Mouse (Mus musculus): ENCODE data around the gene Trub2.
A peak's percentile ranks its signal among the peaks of the same experiment; 100 is the strongest.

Trub2 gene

DNA sequence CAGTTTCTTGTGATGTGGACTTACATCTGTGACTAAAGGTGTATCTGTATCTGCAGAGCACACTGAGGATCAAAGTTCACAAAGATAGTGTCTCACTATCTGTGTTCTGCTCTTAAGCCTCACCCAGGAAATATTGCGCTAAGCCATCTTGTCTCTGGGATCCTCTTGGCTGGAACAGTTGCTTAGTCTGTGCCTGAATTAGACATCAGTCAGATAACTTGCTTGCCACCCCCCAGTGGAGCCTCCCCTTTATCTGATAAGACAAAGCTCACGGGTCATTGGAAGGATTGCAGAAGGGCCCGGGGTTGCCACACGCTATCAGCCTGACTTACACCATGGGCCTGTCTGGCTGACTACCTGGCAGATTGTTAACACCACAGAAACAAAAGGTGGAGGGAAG is 15.0 kb downstream of the Trub2 start:
- DNase-seq (ENCODE audit: low read depth, low spot score) = no peak

- peak; percentile 8 for DNase-seq (ENCODE audit: low read depth, low spot score)
Measured at GRCm38 (mm10) chr2:29771611-29772461, 16.5 kb downstream of the Trub2 start.

DNA sequence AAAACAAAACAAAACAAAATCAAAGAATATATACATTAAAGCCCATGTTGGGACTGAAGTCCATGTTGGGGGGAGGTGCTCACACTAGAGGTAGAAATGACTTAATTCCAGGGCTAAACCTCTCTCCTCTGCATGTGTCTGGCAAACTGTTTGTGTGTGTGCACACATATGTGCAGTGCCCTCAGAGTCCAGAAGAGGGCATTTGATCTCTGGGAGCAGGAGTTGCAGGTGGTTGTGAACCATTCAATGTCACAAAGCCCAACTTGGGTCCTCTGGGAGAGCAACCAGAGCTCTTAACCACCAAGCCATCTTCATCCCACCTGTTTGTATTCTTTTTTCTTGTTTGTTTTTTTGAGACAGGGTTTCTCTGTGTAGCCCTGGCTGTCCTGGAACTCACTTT is 18.1 kb downstream of the Trub2 start:
- no peak for DNase-seq (ENCODE audit: low read depth, low spot score)

- no peak for DNase-seq (ENCODE audit: low read depth, low spot score)
Measured at GRCm38 (mm10) chr2:29768901-29769300, 19.4 kb downstream of the Trub2 start.

- DNase-seq (ENCODE audit: low read depth, low spot score) = no peak
Measured at GRCm38 (mm10) chr2:29767976-29768709, 20.2 kb downstream of the Trub2 start.

- DNase-seq (ENCODE audit: low read depth, low spot score) = peak; percentile 78
Measured at GRCm38 (mm10) chr2:29764831-29765230, 23.5 kb downstream of the Trub2 start.

GRCm38 (mm10) chr2:29755693-29756092 is 32.6 kb downstream of the Trub2 start:
- no peak for DNase-seq (ENCODE audit: low read depth, low spot score)

DNA sequence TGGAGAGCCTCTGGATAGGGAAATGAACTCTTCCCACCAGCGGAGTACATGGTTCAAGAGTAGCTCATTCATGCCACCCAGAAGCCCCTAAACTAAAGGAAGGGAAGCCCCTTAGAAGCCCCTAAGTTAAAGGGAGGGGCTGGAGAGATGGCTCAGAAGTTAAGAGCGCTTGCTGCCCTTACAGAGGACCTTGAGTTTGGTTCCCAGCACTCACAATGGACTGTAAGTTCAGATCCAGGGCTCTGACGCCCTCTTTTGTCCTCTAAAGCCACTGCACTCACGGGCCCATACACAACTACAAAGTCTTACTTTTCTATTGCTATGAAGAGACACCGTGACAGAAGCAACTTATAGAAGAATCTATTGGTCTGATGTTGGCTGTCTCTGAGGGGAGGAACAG is 35.9 kb downstream of the Trub2 start:
- DNase-seq (ENCODE audit: low read depth, low spot score) = no peak

DNA sequence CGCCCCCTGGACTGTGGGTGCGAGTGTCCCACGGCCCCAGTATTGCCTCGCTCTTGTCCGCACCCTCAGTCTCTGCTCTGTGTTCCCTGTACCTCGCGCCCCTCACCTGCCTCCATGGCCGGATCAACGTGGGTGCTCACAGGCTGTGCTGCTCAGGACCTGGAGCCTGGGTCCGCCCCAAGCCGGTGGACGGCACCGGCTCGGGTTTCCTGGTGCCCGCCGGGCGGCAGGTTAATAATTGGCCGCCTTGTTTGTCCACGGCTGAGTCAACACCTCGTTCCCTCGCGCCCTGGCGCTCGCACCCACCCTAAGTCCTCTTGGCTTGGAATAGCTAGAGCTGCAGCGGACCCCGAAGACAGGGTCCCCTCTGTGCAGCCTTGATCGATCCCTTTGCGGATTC is 36.8 kb downstream of the Trub2 start, which contains the start of gene Gm13420:
Gene Gm13420, minus strand, starts transcription at position 189 of the 400 bp plus-strand sequence.
- DNase-seq (ENCODE audit: low read depth, low spot score) = no peak

- DNase-seq (ENCODE audit: low read depth, low spot score) = no peak
Measured at GRCm38 (mm10) chr2:29748499-29748898, 39.8 kb downstream of the Trub2 start.

- DNase-seq (ENCODE audit: low read depth, low spot score) = peak; percentile 40
Measured at GRCm38 (mm10) chr2:29747852-29748251, 40.5 kb downstream of the Trub2 start.

DNA sequence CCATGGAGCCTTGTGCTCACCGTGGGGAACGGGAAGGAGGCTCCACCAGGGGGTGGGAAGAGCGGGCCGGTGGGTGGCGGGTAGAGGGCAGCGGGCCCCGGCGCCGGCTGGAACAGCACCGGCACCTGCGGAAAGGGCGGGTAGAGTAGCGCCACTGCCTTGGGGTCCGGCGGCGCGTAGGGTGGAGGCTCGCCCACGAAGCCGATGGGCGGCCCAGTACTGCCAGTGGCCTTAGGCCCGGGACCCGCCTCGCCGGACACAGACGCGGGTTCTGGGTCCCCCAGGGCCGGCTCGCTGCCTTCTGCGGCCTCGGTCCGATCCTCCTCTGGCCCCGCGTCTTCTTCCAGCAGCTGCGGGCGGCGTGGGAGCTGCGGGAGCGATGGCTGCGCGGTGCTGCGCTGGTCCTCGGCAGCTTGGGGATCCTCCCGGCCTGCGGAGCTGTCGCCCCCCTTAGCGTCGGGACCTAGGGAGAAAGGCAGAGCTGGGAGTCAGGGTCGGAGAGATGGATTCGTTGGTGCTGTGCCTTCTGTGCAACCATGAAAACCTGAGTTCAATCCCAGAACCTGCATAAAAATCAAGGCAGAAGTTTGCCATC is 41.0 kb downstream of the Trub2 start:
- no peak for DNase-seq (ENCODE audit: low read depth, low spot score)

DNA sequence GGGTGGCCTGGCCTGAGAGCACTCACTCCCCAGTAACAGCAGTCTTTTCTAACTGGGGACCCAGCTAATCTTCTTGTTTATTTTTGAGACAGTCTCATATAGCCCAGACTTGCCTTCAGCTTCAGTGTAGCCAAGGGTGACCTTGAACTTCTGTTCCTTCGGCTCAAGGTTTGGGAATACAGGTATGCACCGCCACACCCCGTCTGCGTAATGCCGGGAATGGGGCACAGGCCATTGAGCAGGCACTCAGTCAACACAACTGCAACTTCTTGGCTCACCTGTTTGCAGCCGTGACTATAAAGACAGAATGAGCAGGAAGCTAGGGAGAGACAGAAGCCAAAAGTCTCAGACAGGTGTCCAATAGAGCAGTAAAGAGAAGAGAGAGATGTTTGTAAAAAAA is 44.0 kb downstream of the Trub2 start:
- DNase-seq (ENCODE audit: low read depth, low spot score) = no peak

- DNase-seq (ENCODE audit: low read depth, low spot score) = no peak
Measured at GRCm38 (mm10) chr2:29741207-29741606, 47.1 kb downstream of the Trub2 start.

DNA sequence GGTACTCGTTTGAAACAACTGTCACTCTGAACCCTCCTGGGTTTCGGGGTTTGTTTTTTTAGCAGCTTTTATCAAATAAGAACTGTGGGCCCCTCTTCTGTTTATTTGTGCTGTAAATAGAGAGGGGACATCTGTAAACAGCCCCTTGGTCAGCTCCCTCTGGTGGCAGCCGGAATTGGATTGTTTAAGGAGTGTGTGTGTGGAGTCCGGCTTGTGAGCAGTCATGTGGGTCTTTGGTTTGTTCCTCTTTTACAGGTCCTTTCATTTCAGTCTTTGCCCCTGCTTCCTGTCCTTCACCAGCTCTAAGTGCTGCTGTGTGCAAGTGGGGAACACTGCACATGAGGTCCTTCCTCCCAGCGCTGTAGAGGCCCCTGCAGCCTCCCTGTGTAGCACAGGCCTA is 48.9 kb downstream of the Trub2 start:
- DNase-seq (ENCODE audit: low read depth, low spot score) = peak; percentile 46

DNA sequence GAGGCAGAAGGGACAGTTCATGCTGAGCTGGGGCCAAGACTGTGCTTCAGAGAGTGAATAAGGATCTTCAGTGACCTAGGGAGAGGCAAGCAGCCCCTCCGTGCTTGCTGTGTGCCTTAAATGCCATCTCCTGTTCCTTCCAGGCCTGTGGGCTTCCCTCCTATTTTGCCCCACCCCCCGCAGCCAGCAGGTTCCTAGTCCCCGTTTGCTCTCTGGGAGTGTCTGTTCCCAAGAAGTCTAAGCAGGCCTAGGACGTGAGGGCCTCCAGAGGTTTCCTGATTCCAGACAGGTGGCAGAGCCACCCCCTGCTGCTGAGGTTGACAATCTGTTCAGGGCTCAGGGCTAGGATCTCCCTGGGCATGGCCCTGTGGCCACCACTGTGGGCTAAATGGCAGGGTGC is 49.5 kb downstream of the Trub2 start:
- DNase-seq (ENCODE audit: low read depth, low spot score) = no peak

GRCm38 (mm10) chr2:29737209-29737925 is 50.9 kb downstream of the Trub2 start:
- DNase-seq (ENCODE audit: low read depth, low spot score) = no peak

- DNase-seq (ENCODE audit: low read depth, low spot score) = no peak
Measured at GRCm38 (mm10) chr2:29735708-29736107, 52.6 kb downstream of the Trub2 start.

DNA sequence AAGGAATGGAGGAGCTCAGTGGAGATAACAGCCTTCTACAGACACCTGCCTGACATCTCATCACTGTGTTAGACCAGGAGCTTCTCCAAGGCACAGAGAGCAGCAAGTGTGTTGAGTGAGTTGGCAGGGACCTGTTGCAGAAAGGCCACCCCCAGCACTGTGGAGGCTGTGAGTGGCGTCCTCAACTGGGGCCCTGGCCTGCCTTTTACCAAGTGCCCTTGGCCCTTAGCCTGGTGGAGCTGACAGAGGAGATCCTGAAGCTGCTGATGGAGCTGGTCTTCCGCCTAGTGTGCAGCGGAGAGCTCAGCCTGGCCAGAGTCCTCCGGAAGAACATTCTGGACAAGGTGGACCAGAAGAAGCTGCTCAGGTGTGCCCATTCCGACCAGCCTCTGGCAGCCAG is 55.0 kb downstream of the Trub2 start:
- no peak for DNase-seq (ENCODE audit: low read depth, low spot score)

- DNase-seq (ENCODE audit: low read depth, low spot score) = no peak
Measured at GRCm38 (mm10) chr2:29732559-29732958, 55.7 kb downstream of the Trub2 start.

DNA sequence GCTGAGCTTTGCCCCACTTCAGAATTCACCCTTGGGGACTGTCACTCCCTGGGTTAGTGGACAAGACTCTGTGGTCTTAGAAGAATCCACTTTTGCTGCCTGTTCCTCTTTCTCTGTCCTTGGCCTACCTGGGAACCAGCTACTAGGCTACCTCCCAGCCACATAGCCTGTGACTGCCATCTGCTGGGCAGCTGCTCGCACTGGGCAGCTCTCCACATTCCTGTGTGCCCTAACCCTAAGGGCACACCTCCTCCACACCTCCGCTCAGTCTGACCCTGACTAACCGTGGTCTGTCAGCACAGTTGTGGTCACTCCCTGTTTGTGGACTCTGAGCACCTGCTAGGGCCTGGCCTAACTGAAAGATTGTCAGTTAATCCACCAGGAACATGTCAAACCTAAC is 56.8 kb downstream of the Trub2 start:
- peak; percentile 73 for DNase-seq (ENCODE audit: low read depth, low spot score)

- DNase-seq (ENCODE audit: low read depth, low spot score) = no peak
Measured at GRCm38 (mm10) chr2:29729500-29729899, 58.8 kb downstream of the Trub2 start.

Data from brain, adult 2 months (tissue).